Mouse (Mus musculus): ENCODE results near the gene Bnipl.

DNA sequence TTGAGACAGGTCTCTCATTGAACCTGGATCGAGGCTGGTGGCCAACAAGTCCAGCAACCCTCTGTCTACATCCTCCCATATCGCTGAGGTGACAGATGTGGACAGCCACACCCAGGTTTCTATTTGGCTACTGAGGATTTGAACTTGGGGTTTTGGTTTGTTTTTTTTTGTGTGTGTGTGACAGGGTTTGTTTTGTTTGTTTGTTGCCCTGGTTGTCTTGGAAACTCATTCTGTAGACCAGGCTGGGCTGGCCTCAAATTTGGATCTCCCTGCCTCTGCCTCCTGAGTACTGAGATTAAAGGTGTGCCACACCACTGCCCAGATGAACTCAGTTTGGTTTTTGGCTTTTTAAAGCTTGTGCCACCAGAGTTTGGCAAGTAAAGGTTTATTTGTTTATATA lies 28.0 kb downstream of the Bnipl start:
- TF ChIP-seq CTCF (IDR thresholded peaks at IDR 0.05; ENCODE audit: control insufficient read depth, insufficient read depth, insufficient read length) (no peak), USF1 (IDR thresholded peaks at IDR 0.05; ENCODE audit: low read depth) (no peak), CEBPB (IDR thresholded peaks at IDR 0.05; ENCODE audit: low read depth) (no peak), MYOD1 (IDR thresholded peaks at IDR 0.05; ENCODE audit: control insufficient read depth, insufficient read length, low read depth) (no peak), MAX (IDR thresholded peaks at IDR 0.05) (no peak), FOSL1 (IDR thresholded peaks at IDR 0.05; ENCODE audit: insufficient read depth, low read length, poor library complexity, severe bottlenecking) (no peak), MYOG (IDR thresholded peaks at IDR 0.05; ENCODE audit: control insufficient read depth, extremely low read depth, insufficient read length) (no peak)
